Mouse (Mus musculus): ENCODE results near the gene Rnf5. TPM values are rescaled to one million over a fixed set of nuclear protein-coding genes. Genes with fewer than 3 reads are reported as not detected.
A peak's percentile ranks its signal among the peaks of the same experiment; 100 is the strongest.

Rnf5 gene
- total RNA-seq, 2 experiments from 2014 or later: 71.4 to 76.3 TPM

DNA sequence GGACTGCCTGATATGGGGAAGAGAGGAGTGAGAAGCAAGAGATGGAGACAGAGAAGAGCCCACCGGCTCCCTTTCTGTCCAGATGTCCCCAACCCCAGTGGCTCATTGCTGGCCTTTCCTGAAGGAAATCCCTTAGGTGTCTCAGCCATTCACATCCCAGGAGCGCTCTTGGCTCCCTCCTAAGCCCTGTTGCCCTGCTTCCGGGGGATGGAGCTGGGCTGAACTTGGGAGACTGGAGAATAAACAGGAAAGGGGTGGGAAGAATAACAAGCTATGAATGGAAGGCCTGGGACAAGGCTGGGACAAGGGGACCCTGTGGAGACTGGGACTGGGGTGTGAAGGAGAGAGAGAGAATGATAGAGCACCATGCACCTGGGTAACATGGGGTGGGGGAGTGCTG is 38.7 kb downstream of the Rnf5 start:
- intact Hi-C loops (cut with DNase I): no loop called here
- no peak for DNase-seq (ENCODE audit: low spot score in 2 of 2)

GRCm38 (mm10) chr17:34564003-34564421 is 39.5 kb downstream of the Rnf5 start, which contains the start of gene Notch4:
Gene Notch4, plus strand, starts transcription at chr17:34564268.
- no peak for DNase-seq (ENCODE audit: low spot score in 2 of 2)
- intact Hi-C loops (cut with DNase I): no loop called here

DNA sequence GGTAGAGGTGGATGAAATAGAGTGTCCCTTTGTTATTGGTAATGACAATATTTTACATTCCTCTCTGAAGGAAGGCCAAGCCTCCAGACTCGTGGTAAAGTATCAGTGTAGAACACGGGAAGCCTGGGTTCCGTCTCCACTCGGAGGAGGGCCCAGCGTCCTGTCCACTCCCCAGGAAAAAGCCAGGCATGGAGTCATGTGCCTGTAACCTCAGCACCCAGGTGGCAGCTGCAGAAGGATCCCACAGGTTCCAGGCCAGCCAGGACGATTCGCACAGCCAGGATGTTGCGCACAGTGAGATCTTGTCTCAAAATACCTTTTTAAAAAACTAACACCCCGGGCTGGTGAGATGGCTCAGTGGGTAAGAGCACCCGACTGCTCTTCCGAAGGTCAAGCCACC is 40.1 kb downstream of the Rnf5 start:
- intact Hi-C loops (cut with DNase I): no loop called here
- DNase-seq (ENCODE audit: low spot score in 2 of 2): no peak

DNA sequence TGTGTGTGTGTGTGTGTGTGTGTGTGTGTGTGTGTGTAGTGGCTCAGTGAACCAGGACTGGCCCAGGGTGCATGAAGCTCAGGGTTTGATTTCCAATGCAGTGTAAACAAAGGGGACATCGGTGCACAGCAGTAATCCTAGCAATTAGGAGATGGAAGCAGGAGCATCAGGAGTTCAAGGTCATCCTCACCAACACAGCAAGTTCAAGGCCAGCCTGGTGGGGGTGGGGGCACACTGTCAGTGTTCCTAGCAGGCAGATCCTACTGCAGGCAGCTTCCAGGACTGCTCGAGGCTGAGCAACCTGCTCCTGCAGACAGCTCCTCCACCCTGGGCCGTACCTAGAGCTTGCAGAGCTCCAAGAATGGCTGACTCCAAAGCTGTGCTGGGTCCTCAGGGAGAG is 40.9 kb downstream of the Rnf5 start:
- no peak for DNase-seq (ENCODE audit: low spot score in 2 of 2)
- intact Hi-C loops (cut with DNase I): no loop called here

DNA sequence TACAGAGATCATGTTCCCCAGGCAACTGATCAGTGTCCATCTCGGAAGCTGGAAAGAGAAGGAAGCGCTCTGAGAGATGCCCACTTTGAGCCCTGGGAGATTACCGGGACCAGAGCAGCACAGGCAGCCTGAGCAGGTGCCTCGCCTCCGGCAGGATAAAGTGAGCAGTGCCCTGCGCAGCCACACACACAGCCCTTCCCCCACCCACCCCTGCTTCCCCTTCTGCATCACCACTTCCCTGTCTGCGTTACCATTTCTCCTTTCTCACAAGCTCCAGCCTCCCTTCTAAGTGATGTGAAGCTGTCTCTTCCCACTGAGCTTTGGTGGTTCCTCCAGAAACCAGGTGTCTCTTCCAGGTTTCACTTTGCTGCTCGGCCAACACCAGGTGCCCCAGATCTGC is 42.3 kb downstream of the Rnf5 start:
- intact Hi-C loops (cut with DNase I): no loop called here
- no peak for DNase-seq (ENCODE audit: low spot score in 2 of 2)

DNA sequence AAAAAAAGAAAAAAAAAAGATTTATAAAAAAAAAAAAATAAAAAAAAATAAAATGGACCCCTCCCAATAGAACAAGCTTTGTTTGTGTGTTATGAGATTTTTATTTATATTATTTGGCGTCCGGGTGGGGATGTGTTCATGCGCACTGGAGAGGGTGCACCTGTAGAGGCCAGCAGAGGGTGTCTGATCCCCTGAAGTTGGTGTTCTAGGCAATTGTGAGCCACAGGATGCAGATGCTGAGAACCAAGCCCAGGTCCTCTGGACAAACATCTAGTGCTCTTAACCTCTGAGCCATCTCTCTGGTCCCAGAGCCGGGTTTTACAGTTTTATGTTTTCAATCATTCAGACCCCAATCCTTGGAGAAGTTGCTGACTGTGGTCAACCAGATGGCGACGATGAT is 43.1 kb downstream of the Rnf5 start:
- intact Hi-C loops (cut with DNase I): no loop called here
- no peak for DNase-seq (ENCODE audit: low spot score in 2 of 2)

DNA sequence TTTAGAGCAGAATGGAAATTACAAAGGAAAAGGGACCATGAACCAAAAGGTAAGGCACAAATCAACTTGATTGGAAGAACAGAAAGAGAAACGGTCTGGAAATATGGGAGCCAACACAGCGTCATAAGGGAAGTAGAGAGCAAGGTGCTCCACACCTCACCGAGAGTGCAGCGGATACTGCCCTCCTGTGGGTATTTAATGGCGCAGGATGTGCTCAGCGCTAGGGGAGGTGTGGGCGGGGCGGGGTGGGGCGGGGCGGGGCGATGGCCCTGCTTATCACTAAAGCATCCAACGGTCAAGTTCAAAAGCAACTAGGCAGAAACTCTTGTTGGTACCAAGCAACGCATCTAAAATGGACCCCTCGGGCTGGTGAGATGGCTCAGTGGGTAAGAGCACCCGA is 43.6 kb downstream of the Rnf5 start:
- intact Hi-C loops (cut with DNase I): no loop called here
- DNase-seq (ENCODE audit: low spot score in 2 of 2): no peak

DNA sequence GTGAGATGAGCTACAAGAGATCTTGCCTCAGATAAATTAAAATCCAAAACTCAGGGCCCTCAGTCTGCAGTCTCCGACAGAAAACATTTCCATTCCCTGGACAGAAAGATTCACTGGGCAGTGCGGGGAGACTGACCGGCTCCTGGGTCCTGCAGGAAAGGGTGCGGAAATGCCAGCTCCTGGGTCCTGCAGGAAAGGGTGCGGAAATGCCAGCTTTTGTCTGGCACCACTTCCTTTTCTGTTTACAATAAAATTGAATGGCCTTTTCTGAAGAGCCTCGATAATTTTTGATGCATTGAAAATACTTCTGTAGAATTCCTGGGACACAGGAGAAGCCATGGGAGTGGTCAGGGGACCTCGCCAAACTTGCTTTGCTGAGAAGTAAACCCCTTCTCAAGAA is 44.4 kb downstream of the Rnf5 start:
- no peak for DNase-seq (ENCODE audit: low spot score in 2 of 2)
- intact Hi-C loops (cut with DNase I): no loop called here

GRCm38 (mm10) chr17:34557411-34557810 is 46.1 kb downstream of the Rnf5 start:
- DNase-seq (ENCODE audit: low spot score in 2 of 2): no peak
- intact Hi-C loops (cut with DNase I): loop anchor here (2.0 kb wide), 1 partner anchor 117 kb away; no protein-coding TSS in a partner anchor

- intact Hi-C loops (cut with DNase I): loop anchor here (2.0 kb wide), 1 partner anchor 116 kb away; no protein-coding TSS in a partner anchor
Observed at GRCm38 (mm10) chr17:34556406-34556805, 47.1 kb downstream of the Rnf5 start.

DNA sequence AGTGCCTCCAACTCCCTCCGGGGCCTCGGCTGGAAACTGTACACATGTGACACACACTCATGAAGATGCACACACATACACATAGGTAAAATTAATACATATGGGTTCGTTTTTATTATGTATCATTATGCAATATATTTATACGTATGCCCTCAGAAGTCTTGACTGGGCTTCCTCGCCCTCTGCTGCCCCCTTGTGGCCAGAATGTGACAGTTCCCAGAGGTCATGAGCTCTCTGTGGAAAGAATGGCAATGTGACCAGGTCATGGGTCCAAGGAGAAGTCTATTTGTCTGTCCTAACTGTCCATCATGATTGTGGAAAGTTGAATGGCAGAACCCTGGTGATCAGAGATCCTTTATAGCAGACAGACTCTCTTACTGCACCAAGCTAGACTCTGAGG is 48.0 kb downstream of the Rnf5 start:
- DNase-seq (ENCODE audit: low spot score in 2 of 2): peak; percentile 58 to 67
- intact Hi-C loops (cut with DNase I): no loop called here

More at GRCm38 (mm10) chr17:34556406-34556805, 47.1 kb downstream of the Rnf5 start:
- no peak for DNase-seq (ENCODE audit: low spot score in 2 of 2)

Other genes with a start within 250 kb of the Rnf5 start
- under 1 TPM; 0.71 to 0.73 TPM for gene Btnl2, start 248.9 kb downstream of the Rnf5 start, total RNA-seq (2021)
- gene Btnl1, start 226.6 kb downstream of the Rnf5 start, total RNA-seq (2021): not detected
- 1 to 10 TPM; 2.3 to 4.7 TPM for gene BC051142, start 204.9 kb downstream of the Rnf5 start, total RNA-seq (2021)
- not detected for gene Btnl4, start 126.4 kb downstream of the Rnf5 start, total RNA-seq (2021)
- gene Btnl6, start 86.3 kb downstream of the Rnf5 start, total RNA-seq (2021): not detected
- gene Notch4, start 39.4 kb downstream of the Rnf5 start, total RNA-seq (2021): 10 to 100 TPM; 10.9 to 11.9 TPM
- 1 to 10 TPM; 1.9 to 2.9 TPM for gene Gpsm3, start 13.9 kb downstream of the Rnf5 start, total RNA-seq (2021)
- gene Pbx2, start 12.4 kb downstream of the Rnf5 start, total RNA-seq (2021): 10 to 100 TPM; 52.7 to 56.1 TPM
- under 1 TPM; 0.55 to 0.71 TPM for gene Ager, start 5.8 kb downstream of the Rnf5 start, total RNA-seq (2021)
- gene Agpat1, start 572 bp upstream of the Rnf5 start, total RNA-seq (2021): 100 to 1,000 TPM; 169 to 174 TPM
- gene Egfl8, start 12.3 kb upstream of the Rnf5 start, total RNA-seq (2021): 1 to 10 TPM; 3.9 to 5.1 TPM
- gene Ppt2, start 24.8 kb upstream of the Rnf5 start, total RNA-seq (2021): 10 to 100 TPM; 45.8 to 46.4 TPM
- gene Prrt1, start 25.8 kb upstream of the Rnf5 start, total RNA-seq (2021): 100 to 1,000 TPM; 171 to 183 TPM
- 10 to 100 TPM; 12.0 to 17.0 TPM for gene Fkbpl, start 41.1 kb upstream of the Rnf5 start, total RNA-seq (2021)
- 10 to 100 TPM; 72.7 to 72.8 TPM for gene Atf6b, start 43.5 kb upstream of the Rnf5 start, total RNA-seq (2021)
- 1 to 10 TPM; 1.2 to 1.6 TPM for gene Tnxb, start 66.8 kb upstream of the Rnf5 start, total RNA-seq (2021)
- gene C4b, start 140.2 kb upstream of the Rnf5 start, total RNA-seq (2021): 10 to 100 TPM in 1 of 2 experiments, 1 to 10 TPM in 1; 7.6 to 10.3 TPM
- not detected for gene Cyp21a1, start 200.9 kb upstream of the Rnf5 start, total RNA-seq (2021)
- gene Stk19, start 233.3 kb upstream of the Rnf5 start, total RNA-seq (2021): 10 to 100 TPM; 52.2 to 57.6 TPM
- 10 to 100 TPM; 35.9 to 37.1 TPM for gene Dxo, start 233.3 kb upstream of the Rnf5 start, total RNA-seq (2021)
- 10 to 100 TPM; 64.0 to 65.9 TPM for gene Skiv2l, start 246.5 kb upstream of the Rnf5 start, total RNA-seq (2021)
- 10 to 100 TPM; 30.9 to 37.9 TPM for gene Nelfe, start 246.7 kb upstream of the Rnf5 start, total RNA-seq (2021)

All from left cerebral cortex, postnatal 25 days (tissue).